Mouse (Mus musculus) CH12F3 (cell line): Measurements from ENCODE around the gene Cryge.

ENCODE experiments used
- in situ Hi-C: fragments of 300-500 bp; cut with MboI; formaldehyde crosslinking; loops from 2 replicates; pipeline ENCODE4 v1.14.3; 2020; ENCODE audit warnings: low sequenced_read_pairs

The Cryge gene

GRCm38 (mm10) chr1:65028206-65028605 is 22.7 kb downstream of the Cryge start:
- in situ Hi-C loops, result no loop called here

GRCm38 (mm10) chr1:65012726-65013125 is 38.2 kb downstream of the Cryge start:
- in situ Hi-C loops, result no loop called here

- in situ Hi-C loops, result no loop called here
Observed at GRCm38 (mm10) chr1:65010153-65010552, 40.8 kb downstream of the Cryge start.

GRCm38 (mm10) chr1:65005575-65005974 is 45.4 kb downstream of the Cryge start:
- in situ Hi-C loops, result no loop called here

- in situ Hi-C loops, result no loop called here
Observed at GRCm38 (mm10) chr1:65004526-65004925, 46.4 kb downstream of the Cryge start.
